Mouse (Mus musculus) MEL (cell line): Measurements from ENCODE around the gene Ccdc80. TPM values are rescaled to one million over a fixed set of nuclear protein-coding genes. Genes with fewer than 3 reads are reported as not detected.

ENCODE experiments used
- DNase-seq: peaks from one replicate; pipeline ENCODE4 v3.0.0; 2011; ENCODE audit warnings: low read depth, low spot score
- H3K27ac ChIP-seq: 2 replicates; pipeline ENCODE4 v1.5.1; 2012; ENCODE audit warnings: low read depth, mild to moderate bottlenecking, control low read depth, low read length, moderate library complexity; ENCODE audit not compliant: control insufficient read depth
- H3K27me3 ChIP-seq, 2 experiments: fragments of 150-350 bp in 1 of 2; sonication (generic) in 1 of 2; 2 replicates each; pipeline ENCODE4 v1.6.1; 2012; ENCODE audit warnings: low read length in 2 of 2, mild to moderate bottlenecking in 2 of 2, improper control_type of control experiment in 1 of 2, moderate library complexity in 1 of 2; ENCODE audit not compliant: insufficient read depth in 2 of 2, control insufficient read depth in 1 of 2
- H3K36me3 ChIP-seq, 2 experiments: 2 replicates each; pipeline ENCODE4 v1.6.1; 2012 to 2014; ENCODE audit warnings: low read length in 2 of 2, improper control_type of control experiment in 1 of 2, inconsistent platforms in 1 of 2, mild to moderate bottlenecking in 1 of 2; ENCODE audit not compliant: insufficient read depth in 2 of 2, control insufficient read depth in 1 of 2
- H3K4me1 ChIP-seq, 2 experiments: fragments of 150-350 bp in 1 of 2; sonication (generic) in 1 of 2; 2 replicates each; pipeline ENCODE4 v1.6.1; 2012; ENCODE audit warnings: low read length in 2 of 2, improper control_type of control experiment in 1 of 2, mild to moderate bottlenecking in 1 of 2; ENCODE audit not compliant: insufficient read depth in 2 of 2, control insufficient read depth in 1 of 2
- H3K4me3 ChIP-seq, 2 experiments: fragments of 150-350 bp in 1 of 2; sonication (generic) in 1 of 2; 2 replicates each; pipeline ENCODE4 v1.5.1; 2012; ENCODE audit warnings: low read depth in 2 of 2, low read length in 2 of 2, mild to moderate bottlenecking in 2 of 2, moderate library complexity in 2 of 2, control low read depth in 1 of 2, improper control_type of control experiment in 1 of 2; ENCODE audit not compliant: control insufficient read depth in 1 of 2, insufficient read depth in 1 of 2
- H3K79me2 ChIP-seq: 2 replicates; pipeline ENCODE4 v1.6.1; 2012; ENCODE audit warnings: mild to moderate bottlenecking, low read length, moderate library complexity; ENCODE audit not compliant: control insufficient read depth, poor library complexity, insufficient read depth
- H3K9ac ChIP-seq: 2 replicates; pipeline ENCODE4 v1.6.1; 2012; ENCODE audit warnings: low read depth, mild to moderate bottlenecking, control low read depth, low read length, moderate library complexity; ENCODE audit not compliant: control insufficient read depth, poor library complexity, severe bottlenecking
- H3K9me3 ChIP-seq: fragments of 150-350 bp; sonication (generic); replicated peaks from 2 replicates; pipeline ENCODE4 v1.6.1; 2012; ENCODE audit warnings: mild to moderate bottlenecking, low read length, improper control_type of control experiment, moderate library complexity; ENCODE audit not compliant: insufficient read depth
- CHD1 ChIP-seq: IDR thresholded peaks from 2 replicates; pipeline ENCODE4 v1.6.1; 2012; ENCODE audit warnings: low read depth, mild to moderate bottlenecking, inconsistent platforms, low read length, improper control_type of control experiment
- CHD2 ChIP-seq: IDR thresholded peaks from 2 replicates; pipeline ENCODE4 v1.6.1; 2011; ENCODE audit warnings: low read length, improper control_type of control experiment
- CTCF ChIP-seq, 3 experiments: IDR thresholded peaks in 2 of 3; conservative IDR thresholded peaks in 1 of 3; 2 replicates each; pipeline ENCODE4 v1.5.1; 2011 to 2012; ENCODE audit warnings: low read length in 3 of 3, low read depth in 2 of 3, mild to moderate bottlenecking in 2 of 3, improper control_type of control experiment in 1 of 3, inconsistent platforms in 1 of 3, mixed read lengths in 1 of 3, moderate library complexity in 1 of 3; ENCODE audit not compliant: control insufficient read depth in 1 of 3, insufficient read depth in 1 of 3, poor library complexity in 1 of 3, severe bottlenecking in 1 of 3
- ELF1 ChIP-seq: IDR thresholded peaks from 2 replicates; pipeline ENCODE4 v1.6.1; 2014; ENCODE audit warnings: low read depth, mild to moderate bottlenecking, inconsistent platforms, low read length, improper control_type of control experiment, moderate library complexity
- GABPA ChIP-seq: IDR thresholded peaks from 2 replicates; pipeline ENCODE4 v1.6.1; 2012; ENCODE audit warnings: low read depth, mild to moderate bottlenecking, inconsistent platforms, low read length, improper control_type of control experiment, moderate library complexity
- GATA1 ChIP-seq: IDR thresholded peaks from 2 replicates; pipeline ENCODE4 v1.6.1; 2011; ENCODE audit warnings: low read depth, low read length, improper control_type of control experiment
- MAFK ChIP-seq: IDR thresholded peaks from 2 replicates; pipeline ENCODE4 v1.6.1; 2011; ENCODE audit warnings: low read depth, mild to moderate bottlenecking, low read length, improper control_type of control experiment, borderline replicate concordance
- MAZ ChIP-seq: IDR thresholded peaks from 2 replicates; pipeline ENCODE4 v1.6.1; 2012; ENCODE audit warnings: low read depth, mild to moderate bottlenecking, inconsistent platforms, low read length, improper control_type of control experiment
- MYB ChIP-seq: IDR thresholded peaks from 2 replicates; pipeline ENCODE4 v1.6.1; 2011; ENCODE audit warnings: mild to moderate bottlenecking, low read depth, low read length, improper control_type of control experiment
- MYC ChIP-seq: IDR thresholded peaks from 2 replicates; pipeline ENCODE4 v1.6.1; 2011; ENCODE audit warnings: low read depth, mild to moderate bottlenecking, low read length, improper control_type of control experiment, moderate library complexity
- RAD21 ChIP-seq: IDR thresholded peaks from 2 replicates; pipeline ENCODE4 v1.6.1; 2011; ENCODE audit warnings: mild to moderate bottlenecking, low read depth, low read length, improper control_type of control experiment
- RCOR1 ChIP-seq: IDR thresholded peaks from 2 replicates; pipeline ENCODE4 v1.6.1; 2012; ENCODE audit warnings: low read depth, mild to moderate bottlenecking, inconsistent platforms, low read length, improper control_type of control experiment
- SMC3 ChIP-seq: IDR thresholded peaks from 2 replicates; pipeline ENCODE4 v1.6.1; 2011; ENCODE audit warnings: low read depth, low read length, improper control_type of control experiment
- TAL1 ChIP-seq: IDR thresholded peaks from 2 replicates; pipeline ENCODE4 v1.6.1; 2012; ENCODE audit warnings: mild to moderate bottlenecking, inconsistent platforms, low read length, moderate library complexity, mixed read lengths
- USF2 ChIP-seq, 2 experiments: IDR thresholded peaks; 2 replicates each; pipeline ENCODE4 v1.6.1; 2011 to 2012; ENCODE audit warnings: improper control_type of control experiment in 2 of 2, low read length in 2 of 2, borderline replicate concordance in 1 of 2, inconsistent platforms in 1 of 2, low read depth in 1 of 2, mild to moderate bottlenecking in 1 of 2; ENCODE audit not compliant: insufficient read depth in 1 of 2
- ZC3H11A ChIP-seq: IDR thresholded peaks from 2 replicates; pipeline ENCODE4 v1.6.1; 2012; ENCODE audit warnings: low read depth, mild to moderate bottlenecking, inconsistent platforms, low read length, improper control_type of control experiment
- ZKSCAN1 ChIP-seq: IDR thresholded peaks from 2 replicates; pipeline ENCODE4 v1.6.1; 2012; ENCODE audit warnings: low read depth, mild to moderate bottlenecking, inconsistent platforms, low read length, improper control_type of control experiment, moderate library complexity
- polyA plus RNA-seq, 2 experiments: library from polyadenylated mRNA; stranded (reverse) in 1 of 2; unstranded in 1 of 2; fragments of >175 nt in 1 of 2; fragments of >200 nt in 1 of 2; gene quantifications; 2 replicates each; pipeline versions ENCODE4 v1.2.1 to v1.2.4; 2012; ENCODE audit warnings: low replicate concordance in 2 of 2, low read depth in 1 of 2; ENCODE audit not compliant: insufficient read length in 2 of 2, insufficient read depth in 1 of 2, missing spikeins in 1 of 2
- total RNA-seq: library from RNA; depleted of rRNA; stranded (reverse); fragments of 300-350 nt; gene quantifications from 2 replicates; pipeline ENCODE4 v1.2.3, GENCODE M21; 2012

The Ccdc80 gene
- total and polyA plus RNA-seq, 3 experiments, result not detected

- Histone ChIP-seq H3K4me3 (peak overlapping the region; percentile 15 to 39), H3K36me3 (no peaks in the 10 kb centered on the region), H3K9ac (no peak overlapping the region), H3K27ac (no peak overlapping the region)
- TF ChIP-seq MYB (no peak), GATA1 (no peak), USF2 (IDR thresholded peaks at IDR 0.05; ENCODE audit: borderline replicate concordance in 1 of 2, insufficient read depth in 1 of 2, low read depth in 1 of 2, low read length in 2 of 2) (no peak), RAD21 (peak; percentile 94), ELF1 (no peak), ZC3H11A (peak; percentile 94), GABPA (no peak), CTCF (IDR thresholded peaks at IDR 0.05 in 2 of 3, conservative IDR thresholded peaks at IDR 0.05 in 1 of 3; ENCODE audit: control insufficient read depth in 1 of 3, insufficient read depth in 1 of 3, low read depth in 2 of 3, low read length in 3 of 3, poor library complexity in 1 of 3, severe bottlenecking in 1 of 3) (peak; percentile 79 to 92 (median 91)), SMC3 (peak; percentile 96), MAFK (no peak), CHD2 (no peak), ZKSCAN1 (no peak), TAL1 (no peak)
- TF ChIP-seq, all 39 proteins: peak for 4
- no peaks in the 10 kb centered on the region for H3K79me2 ChIP-seq
- H3K4me1 ChIP-seq, result no peaks in the 10 kb centered on the region
- peak; percentile 75 for DNase-seq
- no peaks in the 10 kb centered on the region; a peak in 1 of 4 replicates for H3K27me3 ChIP-seq
- no peaks in the 10 kb centered on the region for H3K9me3 ChIP-seq
These were observed 3.2 kb upstream of the Ccdc80 start for GRCm38 (mm10) chr16:45090005-45090404.

GRCm38 (mm10) chr16:45094136-45094756, 1.0 kb downstream of the Ccdc80 start:
- no peak overlapping the region for H3K4me3 ChIP-seq
- H3K27ac ChIP-seq, result no peak overlapping the region
- H3K4me1 ChIP-seq, result no peaks in the 10 kb centered on the region; a peak in 1 of 4 replicates
- no peaks in the 10 kb centered on the region for H3K9me3 ChIP-seq
- H3K79me2 ChIP-seq, result no peaks in the 10 kb centered on the region
- no peak for DNase-seq
- TF ChIP-seq GATA1 (no peak), USF2 (IDR thresholded peaks at IDR 0.05; ENCODE audit: borderline replicate concordance in 1 of 2, insufficient read depth in 1 of 2, low read depth in 1 of 2, low read length in 2 of 2) (no peak), CHD1 (no peak)
- no peaks in the 10 kb centered on the region for H3K36me3 ChIP-seq
- no peak overlapping the region for H3K9ac ChIP-seq
- peaks cover 0 to 3% of the 10 kb centered on the region in 2 experiments; a peak in 3 of 4 replicates for H3K27me3 ChIP-seq

- Histone ChIP-seq H3K4me3 (no peak overlapping the region), H3K79me2 (no peaks in the 10 kb centered on the region), H3K27me3 (peaks cover 1 to 4% of the 10 kb centered on the region in 2 experiments), H3K9ac (no peak overlapping the region), H3K36me3 (no peaks in the 10 kb centered on the region), H3K4me1 (no peaks in the 10 kb centered on the region; a peak in 1 of 4 replicates), H3K27ac (no peak overlapping the region), H3K9me3 (no peaks in the 10 kb centered on the region)
- no peak for DNase-seq
- TF ChIP-seq ZKSCAN1 (no peak), GABPA (no peak), MYC (no peak), MAZ (no peak), RCOR1 (no peak)
These were observed 1.8 kb downstream of the Ccdc80 start for GRCm38 (mm10) chr16:45095030-45095429.
